ENCODE assay signal across 8 mouse cellular contexts in genomic region chr1:178072798-178073197, GRCm38 (mm10).
A peak's percentile ranks its signal among the peaks of the same experiment; 100 is the strongest.
DNase-seq lines count a peak whose midpoint lies in the region; ATAC-seq and TF ChIP-seq lines count a peak whose summit lies in the region.
"Not testable (repeated sequence)": the region's sequence is repeated elsewhere in the genome, so short reads cannot be mapped to it uniquely, and the experiment has no call there.

No protein-coding gene starts in this region.

- not testable (repeated sequence) for H3K9me3 ChIP-seq in MEL (replicated peaks; ENCODE audit: insufficient read depth, low read length); forebrain, embryonic 11.5 days (ENCODE audit: control insufficient read depth, low read length); kidney, postnatal 0 days (replicated peaks; ENCODE audit: low read length)

- TF ChIP-seq RAD21 in MEL (IDR thresholded peaks at IDR 0.05; ENCODE audit: low read depth, low read length): peak; percentile 33

- TF ChIP-seq CTCF in MEL (IDR thresholded peaks at IDR 0.05 in 2 of 3, conservative IDR thresholded peaks at IDR 0.05 in 1 of 3; ENCODE audit: control insufficient read depth in 1 of 3, insufficient read depth in 1 of 3, low read depth in 2 of 3, low read length in 3 of 3, poor library complexity in 1 of 3, severe bottlenecking in 1 of 3): peak in 2 of 3 experiments; percentile 48 to 55; a peak in 5 of 6 replicates
- TF ChIP-seq CTCF in kidney, postnatal 0 days (IDR thresholded peaks at IDR 0.05; ENCODE audit: low read depth): peak; percentile 28; the same call in 1 of the 2 replicates
- peak; percentile 10; the same call in 1 of the 2 replicates for TF ChIP-seq CTCF in liver, adult 2 months (IDR thresholded peaks at IDR 0.05; ENCODE audit: low read depth, low read length)

- not testable (repeated sequence) for H3K36me3 ChIP-seq in MEL (ENCODE audit: control insufficient read depth in 1 of 2, insufficient read depth in 2 of 2, low read length in 2 of 2); forebrain, embryonic 11.5 days (ENCODE audit: control insufficient read depth, insufficient read depth, low read length); kidney, postnatal 0 days (ENCODE audit: insufficient read depth, low read length); liver, adult 2 months (ENCODE audit: control insufficient read depth, insufficient read depth, low read length)

- not testable (repeated sequence) for ATAC-seq in forebrain, embryonic 11.5 days (replicated peaks; ENCODE audit: low FRiP score); kidney, postnatal 0 days (replicated peaks; ENCODE audit: low FRiP score, low read depth)

- WGBS in forebrain, embryonic 11.5 days: 62% methylated on average over 4 of the region's 4 CpGs
- 63% methylated on average over 4 of the region's 4 CpGs for WGBS in kidney, postnatal 0 days
- 63% methylated on average over 4 of the region's 4 CpGs for WGBS in liver, adult 2 months

- H3K4me1 ChIP-seq in MEL (ENCODE audit: control insufficient read depth in 1 of 2, insufficient read depth in 2 of 2, low read length in 2 of 2); forebrain, embryonic 11.5 days (replicated peaks; ENCODE audit: control insufficient read depth, insufficient read depth, low read length); kidney, postnatal 0 days (replicated peaks; ENCODE audit: insufficient read depth, low read length); liver, adult 2 months (ENCODE audit: control insufficient read depth, insufficient read depth, low read length): not testable (repeated sequence)

- H3K79me2 ChIP-seq in MEL (ENCODE audit: control insufficient read depth, insufficient read depth, low read length, poor library complexity); liver, adult 2 months (ENCODE audit: control insufficient read depth, insufficient read depth, low read length): not testable (repeated sequence)

- not testable (repeated sequence) for H3K27ac ChIP-seq in MEL (ENCODE audit: control insufficient read depth, low read depth, low read length); forebrain, embryonic 11.5 days (ENCODE audit: low read depth, low read length); kidney, postnatal 0 days; liver, adult 2 months (replicated peaks; ENCODE audit: insufficient read depth, low read depth, low read length)

- H3K4me3 ChIP-seq in MEL (ENCODE audit: control insufficient read depth in 1 of 2, insufficient read depth in 1 of 2, low read depth in 2 of 2, low read length in 2 of 2); forebrain, embryonic 11.5 days (ENCODE audit: low read depth, low read length); kidney, postnatal 0 days (replicated peaks; ENCODE audit: low read depth, low read length); liver, adult 2 months (ENCODE audit: insufficient read depth, low read depth, low read length): not testable (repeated sequence)

- peak; percentile 7 to 19 for DNase-seq in B cell, adult 2 months
- DNase-seq in MEL (ENCODE audit: low read depth, low spot score): peak; percentile 39
- peak; percentile 9 for DNase-seq in c-Kit-positive CD71-positive TER-119-positive erythroid progenitor cells, embryonic 14.5 days (ENCODE audit: low spot score)
- DNase-seq in forebrain, embryonic 11.5 days (ENCODE audit: low spot score): peak; percentile 47
- not testable (repeated sequence) for DNase-seq in kidney, postnatal 0 days (ENCODE audit: low spot score); liver, adult 2 months (ENCODE audit: extremely low read depth, low read depth, low spot score)
- peak; percentile 2 for DNase-seq in mesoderm, embryonic 11.5 days (ENCODE audit: low read depth, low spot score)
- DNase-seq in thymus, postnatal 14 days: peak; percentile 42

- H3K9ac ChIP-seq in MEL (ENCODE audit: control insufficient read depth, low read depth, low read length, poor library complexity, severe bottlenecking); forebrain, embryonic 11.5 days (ENCODE audit: low read length); kidney, postnatal 0 days (ENCODE audit: low read depth, low read length); liver, adult 2 months (ENCODE audit: low read depth, low read length): not testable (repeated sequence)

- H3K27me3 ChIP-seq in MEL (ENCODE audit: control insufficient read depth in 1 of 2, insufficient read depth in 2 of 2, low read length in 2 of 2); forebrain, embryonic 11.5 days (ENCODE audit: control insufficient read depth, insufficient read depth, low read length); kidney, postnatal 0 days (ENCODE audit: insufficient read depth, low read length); liver, adult 2 months (ENCODE audit: control insufficient read depth, insufficient read depth, low read length): not testable (repeated sequence)

- not testable (repeated sequence) for TF ChIP-seq POLR2A in MEL (IDR thresholded peaks at IDR 0.05; ENCODE audit: control insufficient read depth in 1 of 2, insufficient read depth in 1 of 2, low read depth in 1 of 2, low read length in 2 of 2, poor library complexity in 1 of 2); liver, adult 2 months (IDR thresholded peaks at IDR 0.05; ENCODE audit: extremely low read depth, insufficient read depth, low read length)

- TF ChIP-seq EP300 in MEL (IDR thresholded peaks at IDR 0.05; ENCODE audit: low read depth in 1 of 2, low read length in 2 of 2): not testable (repeated sequence)

- not testable (repeated sequence) for H3K4me2 ChIP-seq in forebrain, embryonic 11.5 days (ENCODE audit: low read depth, low read length, severe bottlenecking); kidney, postnatal 0 days (ENCODE audit: low read length)

TF ChIP-seq in MEL, 35 proteins besides CTCF, POLR2A, EP300 and RAD21:
- peak; percentile 45 for TF ChIP-seq SMC3 (IDR thresholded peaks at IDR 0.05; ENCODE audit: low read depth, low read length)
TF ChIP-seq in MEL: peak in this region for 1; not testable (repeated sequence) for 34.
